Mouse (Mus musculus) heart, embryonic 14.5 days (tissue): ENCODE data around the gene Sh3rf1. TPM values are rescaled to one million over a fixed set of nuclear protein-coding genes. Genes with fewer than 3 reads are reported as not detected.

Experiments
- ATAC-seq: fragments of 200-750 bp; cut with Nextera tagmentation; 2 replicates; pipeline ENCODE4 v1.8.0; 2017; ENCODE audit warnings: low read depth, moderate TSS enrichment; ENCODE audit not compliant: insufficient number of reproducible peaks, insufficient read depth, low FRiP score
- H3K27ac ChIP-seq, 2 experiments: fragments of 200-500 bp in 1 of 2; fragments of 300-500 bp in 1 of 2; sonication (generic) in 1 of 2; replicated peaks in 1 of 2; 2 replicates each; pipeline ENCODE4 v1.5.1; 2012 to 2014; ENCODE audit warnings: low read depth in 2 of 2, low read length in 2 of 2, control low read depth in 1 of 2, mild to moderate bottlenecking in 1 of 2, mixed read lengths in 1 of 2; ENCODE audit not compliant: control insufficient read depth in 1 of 2, insufficient read depth in 1 of 2
- H3K27me3 ChIP-seq: fragments of 300-500 bp; sonication (generic); 2 replicates; pipeline ENCODE4 v1.6.1; 2014; ENCODE audit warnings: mild to moderate bottlenecking, low read length, control low read depth; ENCODE audit not compliant: control insufficient read depth, insufficient read depth
- H3K36me3 ChIP-seq: fragments of 300-500 bp; sonication (generic); 2 replicates; pipeline ENCODE4 v1.6.1; 2014; ENCODE audit warnings: mild to moderate bottlenecking, control low read depth, low read length, mixed read lengths; ENCODE audit not compliant: control insufficient read depth, insufficient read depth
- H3K4me1 ChIP-seq, 2 experiments: fragments of 200-500 bp in 1 of 2; fragments of 300-500 bp in 1 of 2; sonication (generic) in 1 of 2; 2 replicates each; pipeline ENCODE4 v1.6.1; 2012 to 2014; ENCODE audit warnings: low read length in 2 of 2, control low read depth in 1 of 2, mixed read lengths in 1 of 2; ENCODE audit not compliant: control insufficient read depth in 2 of 2, insufficient read depth in 2 of 2
- H3K4me2 ChIP-seq: fragments of 300-500 bp; sonication (generic); 2 replicates; pipeline ENCODE4 v1.6.1; 2014; ENCODE audit warnings: mild to moderate bottlenecking, low read length
- H3K4me3 ChIP-seq, 2 experiments: fragments of 200-500 bp in 1 of 2; fragments of 300-500 bp in 1 of 2; sonication (generic) in 1 of 2; 2 replicates each; pipeline ENCODE4 v1.5.1; 2012 to 2014; ENCODE audit warnings: low read length in 2 of 2, mild to moderate bottlenecking in 2 of 2, control low read depth in 1 of 2, low read depth in 1 of 2, moderate library complexity in 1 of 2; ENCODE audit not compliant: control insufficient read depth in 1 of 2, insufficient read depth in 1 of 2
- H3K9ac ChIP-seq: fragments of 300-500 bp; sonication (generic); 2 replicates; pipeline ENCODE4 v1.6.1; 2014; ENCODE audit warnings: mild to moderate bottlenecking, low read length
- H3K9me3 ChIP-seq: fragments of 300-500 bp; sonication (generic); 2 replicates; pipeline ENCODE4 v1.6.1; 2016; ENCODE audit warnings: low read length, control low read depth; ENCODE audit not compliant: control insufficient read depth
- WGBS: fragments of 180-500 bp; shearing (Covaris S2); extraction: QIAGEN DNeasy Blood & Tissue Kit; methylation state at CpG from one replicate; pipeline ENCODE4 v1.1.7; 2014; 5-methylcytosine and 5-hydroxymethylcytosine counted together
- polyA plus RNA-seq: library from polyadenylated mRNA; unstranded; fragments of >200 nt; fragmentation: Nextera tagmentation; extraction: Ambion mirVana; gene quantifications from 2 replicates; pipeline ENCODE4 v1.2.1, GENCODE M21; 2014

Gene Sh3rf1
- polyA plus RNA-seq, 1 experiment from 2014 or later, result 4.9 TPM

- H3K4me1 ChIP-seq, result peaks cover 0 to 4% of the 10 kb centered on the region in 2 experiments; a peak in 2 of 4 replicates
- H3K27me3 ChIP-seq, result no peaks in the 10 kb centered on the region
- H3K9ac ChIP-seq, result no peak overlapping the region
- 78% methylated on average over 6 of the region's 6 CpGs for WGBS
- H3K4me2 ChIP-seq, result no peak overlapping the region
- H3K27ac ChIP-seq, result no peak overlapping the region
- no peak for ATAC-seq
- no peaks in the 10 kb centered on the region for H3K36me3 ChIP-seq
- no peaks in the 10 kb centered on the region for H3K9me3 ChIP-seq
- no peak overlapping the region for H3K4me3 ChIP-seq
Measured at GRCm38 (mm10) chr8:61339629-61340028, 116.0 kb downstream of the Sh3rf1 start.

GRCm38 (mm10) chr8:61340283-61340984, 116.8 kb downstream of the Sh3rf1 start:
- Histone ChIP-seq H3K27me3 (no peaks in the 10 kb centered on the region), H3K4me2 (no peak overlapping the region), H3K36me3 (no peaks in the 10 kb centered on the region), H3K27ac (no peak overlapping the region), H3K9me3 (no peaks in the 10 kb centered on the region), H3K9ac (no peak overlapping the region), H3K4me3 (no peak overlapping the region), H3K4me1 (peaks cover 0 to 4% of the 10 kb centered on the region in 2 experiments; a peak in 2 of 4 replicates)
- ATAC-seq, result no peak; the same call in 1 of the 2 replicates
- WGBS, result 91% methylated on average over 17 of the region's 17 CpGs

- 62% methylated on average over 12 of the region's 12 CpGs for WGBS
Measured at GRCm38 (mm10) chr8:61341587-61342441, 118.1 kb downstream of the Sh3rf1 start.

DNA sequence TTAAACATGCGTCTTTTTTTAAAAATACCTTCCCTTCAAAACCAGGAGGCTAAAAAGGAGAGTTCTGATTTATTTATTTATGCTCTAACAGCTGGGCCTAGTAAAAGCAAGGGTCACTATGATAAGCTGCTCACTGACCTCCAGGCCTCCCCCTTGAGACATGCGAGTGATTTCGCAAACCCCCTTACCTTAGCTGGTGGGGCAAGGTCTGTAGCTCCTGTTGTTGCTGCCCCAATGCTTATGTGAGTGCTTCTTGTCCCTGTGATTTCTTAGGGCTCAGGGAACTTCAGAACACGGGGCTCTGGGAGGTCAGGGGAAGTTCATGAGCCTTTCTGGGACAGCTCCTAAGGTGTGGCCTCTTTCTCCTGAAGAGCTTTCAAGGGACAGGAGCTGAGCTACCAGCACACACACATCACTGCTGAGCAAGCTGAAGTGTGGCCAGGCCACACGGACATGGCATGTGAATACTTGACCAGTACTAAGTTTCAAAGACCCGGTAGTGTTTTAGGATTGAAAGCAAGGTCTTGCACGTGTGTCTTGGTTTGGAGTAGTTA, 118.9 kb downstream of the Sh3rf1 start:
- Histone ChIP-seq H3K4me1 (peaks cover 0 to 4% of the 10 kb centered on the region in 2 experiments; a peak in 2 of 4 replicates), H3K4me2 (no peak overlapping the region), H3K36me3 (no peaks in the 10 kb centered on the region), H3K27me3 (no peaks in the 10 kb centered on the region), H3K9me3 (no peaks in the 10 kb centered on the region), H3K4me3 (no peak overlapping the region), H3K9ac (no peak overlapping the region), H3K27ac (no peak overlapping the region)
- WGBS, result 65% methylated on average over 7 of the region's 7 CpGs
- no peak for ATAC-seq

More at GRCm38 (mm10) chr8:61341587-61342441, 118.1 kb downstream of the Sh3rf1 start:
- Histone ChIP-seq H3K27ac (no peak overlapping the region), H3K4me2 (no peak overlapping the region), H3K27me3 (no peaks in the 10 kb centered on the region), H3K36me3 (no peaks in the 10 kb centered on the region), H3K9me3 (no peaks in the 10 kb centered on the region), H3K9ac (no peak overlapping the region), H3K4me1 (peaks cover 0 to 4% of the 10 kb centered on the region in 2 experiments; a peak in 2 of 4 replicates), H3K4me3 (no peak overlapping the region)
- ATAC-seq, result no peak

DNA sequence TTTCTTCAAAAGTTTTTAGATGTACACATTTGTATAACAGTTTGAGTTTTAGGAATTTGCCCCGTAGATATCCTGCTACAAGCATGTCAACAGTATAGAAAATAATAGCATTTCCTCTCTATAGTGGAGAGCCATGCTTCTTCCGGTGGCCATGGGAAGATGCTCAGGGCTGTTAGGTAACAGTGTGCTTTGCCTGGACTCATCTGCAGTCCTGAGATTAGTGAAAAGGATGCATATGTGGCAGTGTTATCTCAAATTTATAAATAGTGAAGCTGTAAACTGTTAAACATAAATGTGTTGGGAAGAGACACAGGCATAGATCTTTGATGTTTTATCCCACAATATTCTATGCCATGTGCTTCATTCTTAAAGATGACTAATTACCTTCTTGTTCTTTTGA, 120.8 kb downstream of the Sh3rf1 start:
- ATAC-seq, result no peak
- 86% methylated on average over 2 of the region's 2 CpGs for WGBS

GRCm38 (mm10) chr8:61346941-61347340, 123.3 kb downstream of the Sh3rf1 start:
- no peak for ATAC-seq
- Histone ChIP-seq H3K4me1 (peaks cover 12 to 13% of the 10 kb centered on the region in 2 experiments), H3K9ac (no peak overlapping the region), H3K4me2 (no peak overlapping the region), H3K27me3 (no peaks in the 10 kb centered on the region), H3K4me3 (no peak overlapping the region), H3K9me3 (no peaks in the 10 kb centered on the region), H3K36me3 (peaks cover 3% of the 10 kb centered on the region; the same call in 1 of the 2 replicates), H3K27ac (no peak overlapping the region)
- WGBS, result 89% methylated on average over 6 of the region's 6 CpGs

More for the DNA sequence above, 120.8 kb downstream of the Sh3rf1 start:
- H3K4me1 ChIP-seq, result peaks cover 12 to 13% of the 10 kb centered on the region in 2 experiments
- no peaks in the 10 kb centered on the region for H3K27me3 ChIP-seq
- H3K9me3 ChIP-seq, result no peaks in the 10 kb centered on the region
- H3K27ac ChIP-seq, result no peak overlapping the region
- H3K4me3 ChIP-seq, result no peak overlapping the region
- H3K4me2 ChIP-seq, result no peak overlapping the region
- H3K9ac ChIP-seq, result no peak overlapping the region
- 0 out of 2 replicates have a peak, but pooled peaks cover 2% of the 10 kb centered on the region for H3K36me3 ChIP-seq

- WGBS, result 84% methylated on average over 6 of the region's 6 CpGs
Measured at GRCm38 (mm10) chr8:61347526-61347925, 123.9 kb downstream of the Sh3rf1 start.

More at GRCm38 (mm10) chr8:61347526-61347925, 123.9 kb downstream of the Sh3rf1 start:
- Histone ChIP-seq H3K4me2 (no peak overlapping the region), H3K4me1 (peaks cover 11 to 12% of the 10 kb centered on the region in 2 experiments), H3K27ac (no peak overlapping the region), H3K36me3 (peaks cover 3% of the 10 kb centered on the region; the same call in 1 of the 2 replicates), H3K9me3 (no peaks in the 10 kb centered on the region), H3K4me3 (no peak overlapping the region), H3K9ac (no peak overlapping the region), H3K27me3 (no peaks in the 10 kb centered on the region)
- no peak for ATAC-seq
